Mouse (Mus musculus): ENCODE results near the gene Ftsj1. TPM values are rescaled to one million over a fixed set of nuclear protein-coding genes. Genes with fewer than 3 reads are reported as not detected.

Ftsj1 gene
- polyA plus RNA-seq (2014; fragmentation: Nextera tagmentation; extraction: Ambion mirVana) = 48.0 and 55.7 TPM in 2 replicates

DNA sequence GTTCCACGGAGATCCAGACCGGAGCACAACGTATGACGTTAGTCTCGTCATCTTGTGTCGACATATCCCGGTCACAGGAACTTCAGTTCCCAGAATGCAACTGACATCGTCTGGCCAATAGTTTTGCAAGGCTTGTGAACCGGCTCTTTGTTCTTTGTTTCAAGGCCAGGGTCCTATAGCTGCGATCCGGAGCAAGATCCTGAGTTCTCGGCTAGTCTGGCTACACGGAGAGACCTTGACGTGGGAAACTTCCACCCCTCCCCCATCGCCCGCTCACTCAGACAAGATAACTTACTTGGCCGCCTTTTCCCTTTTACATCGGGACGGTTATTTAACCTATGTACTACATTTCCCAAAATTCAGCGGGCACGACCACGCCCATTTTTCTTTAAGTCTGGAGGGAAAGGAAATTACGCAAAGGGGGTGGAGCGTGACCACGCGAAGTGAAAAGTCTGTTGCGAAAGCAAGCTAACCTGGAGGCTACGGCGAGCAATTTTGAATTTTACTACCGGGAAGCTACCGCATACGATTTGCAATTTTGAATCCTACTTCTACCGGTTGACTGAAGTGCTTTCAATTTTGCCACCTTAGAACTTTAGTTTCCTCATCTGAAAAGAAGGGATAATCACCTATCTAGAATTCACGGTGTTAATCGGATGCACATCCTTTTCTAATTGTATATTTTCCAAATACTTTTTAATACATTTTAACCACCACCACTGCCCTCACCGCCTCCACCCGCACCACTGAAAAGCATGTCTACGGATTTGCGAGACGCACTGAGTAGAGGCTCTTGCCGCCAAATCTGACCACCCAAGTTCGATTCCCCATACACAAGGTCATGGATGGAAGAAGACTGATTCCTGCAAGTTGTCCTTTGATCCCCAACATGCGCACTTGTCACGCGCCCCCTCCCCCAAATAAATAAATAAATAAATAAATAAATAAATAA lies at the start of gene Ftsj1:
Gene Ftsj1 (minus strand): TSS at position 73 of the 952 bp plus-strand sequence.
- no peaks in the 10 kb centered on the region for H3K9me3 ChIP-seq (ENCODE audit: control insufficient read depth, low read length)
- H3K4me2 ChIP-seq (ENCODE audit: low read depth) = peak within 1 kb of the TSS; percentile 57
- ATAC-seq (ENCODE audit: insufficient read depth, low FRiP score, low TSS enrichment) (peak; percentile 93), DNase-seq (ENCODE audit: low spot score) (peak; percentile 82)
- H3K36me3 ChIP-seq (ENCODE audit: control insufficient read depth, insufficient read depth, low read length) = no peaks in the 10 kb centered on the region
- peak within 1 kb of the TSS; percentile 59 for H3K9ac ChIP-seq (ENCODE audit: low read length)
- H3K4me1 ChIP-seq (ENCODE audit: control insufficient read depth, insufficient read depth, low read length) = no peaks in the 10 kb centered on the region
- no peak within 1 kb of the TSS for H3K27ac ChIP-seq (ENCODE audit: low read depth, low read length)
- peak within 1 kb of the TSS; percentile 55 for H3K4me3 ChIP-seq (ENCODE audit: low read depth, low read length)
- H3K27me3 ChIP-seq (ENCODE audit: control insufficient read depth, insufficient read depth, low read length) = no peaks in the 10 kb centered on the region
- WGBS = 15% methylated on average over 45 of the region's 45 CpGs

DNA sequence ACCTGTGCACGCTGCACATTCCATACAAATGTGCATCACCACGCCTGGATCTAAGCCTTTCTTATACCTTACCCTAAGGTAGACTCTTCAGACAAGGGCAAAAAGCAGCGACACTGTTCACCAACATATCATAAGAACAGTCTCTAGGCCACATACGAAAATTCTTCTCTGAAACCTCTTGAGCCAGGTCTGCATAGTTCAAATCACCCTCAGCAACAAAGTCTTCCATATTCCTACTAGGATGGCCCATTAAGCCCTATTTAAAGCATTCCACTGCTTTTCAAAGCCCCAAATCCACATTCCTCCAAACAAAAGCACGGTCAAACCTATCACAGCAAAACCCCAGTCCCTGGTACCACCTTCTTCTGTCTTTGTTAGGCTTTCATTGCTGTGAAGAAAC lies 36.4 kb upstream of the Ftsj1 start:
- ATAC-seq (ENCODE audit: insufficient read depth, low FRiP score, low TSS enrichment) (no peak), DNase-seq (ENCODE audit: low spot score) (no peak)
- H3K27ac ChIP-seq (ENCODE audit: low read depth, low read length) = no peak overlapping the region
- no peak overlapping the region for H3K4me3 ChIP-seq (ENCODE audit: low read depth, low read length)
- H3K36me3 ChIP-seq (ENCODE audit: control insufficient read depth, insufficient read depth, low read length) = no peaks in the 10 kb centered on the region
- H3K4me2 ChIP-seq (ENCODE audit: low read depth) = no peak overlapping the region
- 79% methylated on average over 5 of the region's 5 CpGs for WGBS
- H3K27me3 ChIP-seq (ENCODE audit: control insufficient read depth, insufficient read depth, low read length) = no peaks in the 10 kb centered on the region
- H3K4me1 ChIP-seq (ENCODE audit: control insufficient read depth, insufficient read depth, low read length) = no peaks in the 10 kb centered on the region
- no peak overlapping the region for H3K9ac ChIP-seq (ENCODE audit: low read length)
- H3K9me3 ChIP-seq (ENCODE audit: control insufficient read depth, low read length) = no peaks in the 10 kb centered on the region

DNA sequence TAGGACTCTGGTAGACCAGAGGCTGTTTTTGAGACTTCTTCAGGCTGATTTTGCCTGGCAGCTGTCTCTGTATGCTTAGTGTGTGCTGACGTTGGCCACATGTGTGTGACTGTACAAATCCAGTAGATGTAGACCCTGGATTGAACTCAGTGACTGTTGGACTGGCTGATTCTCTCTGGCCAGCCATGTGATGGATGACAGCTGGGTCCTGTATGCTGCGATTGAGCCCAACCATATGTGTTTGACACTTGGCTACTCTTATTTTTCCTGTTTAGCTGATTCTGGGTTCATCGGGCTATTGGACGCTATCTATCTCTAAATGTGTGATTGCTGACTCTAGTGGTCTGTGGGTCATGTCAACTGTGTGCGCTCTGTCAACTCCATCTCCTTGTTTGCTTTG lies 21.9 kb upstream of the Ftsj1 start:
- Histone ChIP-seq H3K4me2 (ENCODE audit: low read depth) (no peak overlapping the region), H3K4me3 (ENCODE audit: low read depth, low read length) (no peak overlapping the region), H3K27ac (ENCODE audit: low read depth, low read length) (no peak overlapping the region), H3K36me3 (ENCODE audit: control insufficient read depth, insufficient read depth, low read length) (no peaks in the 10 kb centered on the region), H3K27me3 (ENCODE audit: control insufficient read depth, insufficient read depth, low read length) (no peaks in the 10 kb centered on the region), H3K9me3 (ENCODE audit: control insufficient read depth, low read length) (no peaks in the 10 kb centered on the region), H3K9ac (ENCODE audit: low read length) (no peak overlapping the region), H3K4me1 (ENCODE audit: control insufficient read depth, insufficient read depth, low read length) (no peaks in the 10 kb centered on the region)
- WGBS = 94% methylated on average over 5 of the region's 5 CpGs
- DNase-seq (ENCODE audit: low spot score) (no peak), ATAC-seq (ENCODE audit: insufficient read depth, low FRiP score, low TSS enrichment) (no peak)

DNA sequence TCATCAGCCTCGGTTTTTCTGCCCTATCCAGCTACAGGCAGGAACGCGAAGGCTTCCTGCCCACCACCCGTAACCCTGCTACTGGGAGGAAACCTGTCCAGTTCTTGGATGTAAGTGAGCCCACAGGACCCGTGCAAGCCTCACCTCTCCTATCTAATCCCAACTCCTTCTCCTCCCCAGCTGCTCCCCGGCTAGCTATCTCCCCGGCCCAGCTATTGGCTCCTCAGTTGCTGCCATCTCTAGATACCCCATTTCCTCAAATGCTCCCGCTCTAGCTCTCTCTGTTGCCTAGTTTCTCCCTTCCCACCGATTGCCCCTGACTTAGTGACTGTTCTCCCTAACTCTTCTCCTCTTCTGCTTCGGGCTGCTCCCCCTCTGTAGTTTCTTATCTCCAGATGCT lies 19.8 kb upstream of the Ftsj1 start:
- 30% methylated on average over 10 of the region's 10 CpGs for WGBS
- no peaks in the 10 kb centered on the region for H3K27me3 ChIP-seq (ENCODE audit: control insufficient read depth, insufficient read depth, low read length)
- no peak overlapping the region for H3K4me3 ChIP-seq (ENCODE audit: low read depth, low read length)
- no peak for DNase-seq (ENCODE audit: low spot score)
- no peaks in the 10 kb centered on the region for H3K4me1 ChIP-seq (ENCODE audit: control insufficient read depth, insufficient read depth, low read length)
- no peak overlapping the region for H3K27ac ChIP-seq (ENCODE audit: low read depth, low read length)
- no peaks in the 10 kb centered on the region for H3K36me3 ChIP-seq (ENCODE audit: control insufficient read depth, insufficient read depth, low read length)
- H3K9ac ChIP-seq (ENCODE audit: low read length) = no peak overlapping the region
- no peaks in the 10 kb centered on the region for H3K9me3 ChIP-seq (ENCODE audit: control insufficient read depth, low read length)
- ATAC-seq (ENCODE audit: insufficient read depth, low FRiP score, low TSS enrichment) = no peak
- no peak overlapping the region for H3K4me2 ChIP-seq (ENCODE audit: low read depth)

GRCm38 (mm10) chrX:8271083-8271820 lies 19.0 kb upstream of the Ftsj1 start, which contains the start of gene Slc38a5:
TSS of gene Slc38a5 (plus strand) at chrX:8271133.
- DNase-seq (ENCODE audit: low spot score) (no peak), ATAC-seq (ENCODE audit: insufficient read depth, low FRiP score, low TSS enrichment) (no peak)
- H3K4me1 ChIP-seq (ENCODE audit: control insufficient read depth, insufficient read depth, low read length) = no peaks in the 10 kb centered on the region
- WGBS = 9% methylated on average over 8 of the region's 15 CpGs
- H3K36me3 ChIP-seq (ENCODE audit: control insufficient read depth, insufficient read depth, low read length) = no peaks in the 10 kb centered on the region
- H3K4me2 ChIP-seq (ENCODE audit: low read depth) = no peak within 1 kb of the TSS; the same call in 1 of the 2 replicates
- no peaks in the 10 kb centered on the region for H3K27me3 ChIP-seq (ENCODE audit: control insufficient read depth, insufficient read depth, low read length)
- no peak within 1 kb of the TSS for H3K4me3 ChIP-seq (ENCODE audit: low read depth, low read length)
- no peaks in the 10 kb centered on the region for H3K9me3 ChIP-seq (ENCODE audit: control insufficient read depth, low read length)
- no peak within 1 kb of the TSS for H3K27ac ChIP-seq (ENCODE audit: low read depth, low read length)
- H3K9ac ChIP-seq (ENCODE audit: low read length) = no peak within 1 kb of the TSS

DNA sequence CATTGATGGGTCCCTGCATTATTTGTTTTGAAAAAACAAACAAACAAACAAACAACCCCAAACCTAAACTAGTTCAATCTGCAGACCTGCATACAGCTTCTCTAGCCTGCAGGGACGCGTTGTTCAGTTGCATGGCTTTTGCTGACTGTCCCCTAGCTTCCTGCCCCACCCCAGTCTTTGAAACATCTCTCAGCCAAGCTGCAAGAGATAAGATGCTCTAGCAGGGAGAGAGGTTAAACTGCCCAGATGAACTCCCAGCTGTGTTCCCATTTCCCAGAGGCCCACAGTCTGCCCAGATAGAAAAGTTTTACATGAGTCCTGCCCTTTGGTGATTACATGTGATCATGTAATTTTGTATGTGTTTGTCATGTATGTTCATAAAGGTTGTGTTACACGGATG lies 12.0 kb upstream of the Ftsj1 start:
- H3K27me3 ChIP-seq (ENCODE audit: control insufficient read depth, insufficient read depth, low read length) = no peaks in the 10 kb centered on the region
- DNase-seq (ENCODE audit: low spot score) (no peak), ATAC-seq (ENCODE audit: insufficient read depth, low FRiP score, low TSS enrichment) (no peak)
- H3K27ac ChIP-seq (ENCODE audit: low read depth, low read length) = no peak overlapping the region
- no peak overlapping the region for H3K4me2 ChIP-seq (ENCODE audit: low read depth)
- no peaks in the 10 kb centered on the region for H3K4me1 ChIP-seq (ENCODE audit: control insufficient read depth, insufficient read depth, low read length)
- H3K36me3 ChIP-seq (ENCODE audit: control insufficient read depth, insufficient read depth, low read length) = no peaks in the 10 kb centered on the region
- H3K9ac ChIP-seq (ENCODE audit: low read length) = no peak overlapping the region
- no peak overlapping the region for H3K4me3 ChIP-seq (ENCODE audit: low read depth, low read length)
- WGBS = 85% methylated on average over 3 of the region's 3 CpGs
- H3K9me3 ChIP-seq (ENCODE audit: control insufficient read depth, low read length) = no peaks in the 10 kb centered on the region

GRCm38 (mm10) chrX:8263156-8263804 lies 11.1 kb upstream of the Ftsj1 start:
- no peaks in the 10 kb centered on the region for H3K4me1 ChIP-seq (ENCODE audit: control insufficient read depth, insufficient read depth, low read length)
- no peak overlapping the region for H3K27ac ChIP-seq (ENCODE audit: low read depth, low read length)
- no peaks in the 10 kb centered on the region for H3K9me3 ChIP-seq (ENCODE audit: control insufficient read depth, low read length)
- WGBS = 81% methylated on average over 5 of the region's 5 CpGs
- ATAC-seq (ENCODE audit: insufficient read depth, low FRiP score, low TSS enrichment) = no peak
- no peak overlapping the region for H3K4me3 ChIP-seq (ENCODE audit: low read depth, low read length)
- no peak for DNase-seq (ENCODE audit: low spot score)
- no peak overlapping the region for H3K9ac ChIP-seq (ENCODE audit: low read length)
- no peaks in the 10 kb centered on the region for H3K36me3 ChIP-seq (ENCODE audit: control insufficient read depth, insufficient read depth, low read length)
- no peak overlapping the region for H3K4me2 ChIP-seq (ENCODE audit: low read depth)
- H3K27me3 ChIP-seq (ENCODE audit: control insufficient read depth, insufficient read depth, low read length) = no peaks in the 10 kb centered on the region

DNA sequence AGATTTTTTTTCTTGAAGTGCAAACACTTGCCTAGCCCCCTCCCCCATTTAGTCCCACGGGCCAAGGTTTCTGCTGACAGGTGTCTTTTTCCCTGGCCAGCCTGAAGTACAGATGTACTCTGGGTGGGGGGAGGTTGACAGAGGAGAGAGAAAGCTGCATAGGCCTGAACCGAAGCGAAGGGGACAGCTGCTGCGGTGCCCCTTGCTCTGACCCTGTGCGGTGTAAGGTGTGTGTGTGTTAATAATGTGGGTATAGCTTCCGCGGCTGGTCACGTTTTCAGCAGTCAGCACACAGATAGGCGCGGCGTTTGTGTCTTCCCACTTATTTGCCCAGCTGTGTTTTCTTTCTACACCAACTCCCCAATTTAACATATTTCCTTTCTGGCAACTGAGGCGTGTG lies 7.3 kb upstream of the Ftsj1 start:
- Histone ChIP-seq H3K36me3 (ENCODE audit: control insufficient read depth, insufficient read depth, low read length) (no peaks in the 10 kb centered on the region), H3K4me2 (ENCODE audit: low read depth) (no peak overlapping the region), H3K27ac (ENCODE audit: low read depth, low read length) (no peak overlapping the region), H3K9me3 (ENCODE audit: control insufficient read depth, low read length) (no peaks in the 10 kb centered on the region), H3K4me1 (ENCODE audit: control insufficient read depth, insufficient read depth, low read length) (no peaks in the 10 kb centered on the region), H3K27me3 (ENCODE audit: control insufficient read depth, insufficient read depth, low read length) (no peaks in the 10 kb centered on the region), H3K9ac (ENCODE audit: low read length) (no peak overlapping the region), H3K4me3 (ENCODE audit: low read depth, low read length) (no peak overlapping the region)
- no peak for ATAC-seq (ENCODE audit: insufficient read depth, low FRiP score, low TSS enrichment)
- WGBS = 81% methylated on average over 12 of the region's 12 CpGs
- DNase-seq (ENCODE audit: low spot score) = no peak

Data from neural tube, embryonic 11.5 days (tissue).